Mouse (Mus musculus) left cerebral cortex, postnatal 36 days (tissue): ENCODE results near the gene Fads6. TPM values are rescaled to one million over a fixed set of nuclear protein-coding genes. Genes with fewer than 3 reads are reported as not detected.
A peak's percentile ranks its signal among the peaks of the same experiment; 100 is the strongest.

ENCODE experiments used
- DNase-seq, 2 experiments: peaks; one replicate each; pipeline ENCODE4 v3.0.0; 2021 to 2022; ENCODE audit warnings: low spot score in 2 of 2, mixed read lengths in 1 of 2
- intact Hi-C: fragments of 180-260 bp; cut with DNase I; formaldehyde crosslinking; loops from one replicate; pipeline ENCODE4 v1.15.1; 2025
- microRNA-seq: library from miRNA; unstranded; fragments of <30 nt; microRNA quantifications from one replicate; pipeline ENCODE4 v1.2.0, GENCODE M21; 2022
- total RNA-seq, 2 experiments: library from RNA; stranded (reverse); gene quantifications; 2 replicates each; pipeline ENCODE4 v1.2.3; 2021

The Fads6 gene
- total RNA-seq, 2 experiments from 2014 or later = 12.7 to 13.0 TPM

- DNase-seq = peak in 1 of 2 experiments; percentile 31
- intact Hi-C loops = no loop called here
Observed at GRCm38 (mm10) chr11:115233526-115234290, 63.8 kb downstream of the Fads6 start.

- intact Hi-C loops = no loop called here
- no peak for DNase-seq
Observed at GRCm38 (mm10) chr11:115232889-115233288, 64.6 kb downstream of the Fads6 start.

GRCm38 (mm10) chr11:115231924-115232323 is 65.5 kb downstream of the Fads6 start:
- DNase-seq = no peak
- intact Hi-C loops = no loop called here

GRCm38 (mm10) chr11:115231168-115231915 is 66.1 kb downstream of the Fads6 start:
- intact Hi-C loops = no loop called here
- DNase-seq = no peak

Small RNA genes lying within 50 kb of the gene (microRNA-seq; reads per million reads assigned to microRNA genes)
- not detected for gene Gm25837

Other genes with a start within 250 kb of the Fads6 start
- under 1 TPM; 0.72 to 0.75 TPM for gene Cd300ld3, start 249.3 kb downstream of the Fads6 start, total RNA-seq
- gene Cd300e, start 235.5 kb downstream of the Fads6 start, total RNA-seq = not detected
- 1 to 10 TPM; 1.1 to 1.9 TPM for gene Rab37, start 206.2 kb downstream of the Fads6 start, total RNA-seq
- gene Cd300lf, start 163.7 kb downstream of the Fads6 start, total RNA-seq = under 1 TPM; 0.44 to 0.48 TPM
- gene Slc9a3r1, start 134.3 kb downstream of the Fads6 start, total RNA-seq = 10 to 100 TPM; 76.4 to 82.8 TPM
- 10 to 100 TPM; 14.2 to 15.4 TPM for gene Tmem104, start 110.2 kb downstream of the Fads6 start, total RNA-seq
- 10 to 100 TPM; 25.2 to 30.1 TPM for gene Nat9, start 109.8 kb downstream of the Fads6 start, total RNA-seq
- gene Grin2c, start 30.4 kb downstream of the Fads6 start, total RNA-seq = 10 to 100 TPM; 38.6 to 42.5 TPM
- 10 to 100 TPM; 14.2 to 22.5 TPM for gene Fdxr, start 20.6 kb downstream of the Fads6 start, total RNA-seq
- gene Otop2, start 9.5 kb upstream of the Fads6 start, total RNA-seq = 1 to 10 TPM; 1.1 to 2.1 TPM
- gene Ush1g, start 24.4 kb upstream of the Fads6 start, total RNA-seq = under 1 TPM; 0.39 to 0.49 TPM
- gene Otop3, start 37.1 kb upstream of the Fads6 start, total RNA-seq = under 1 TPM in 1 of 2 experiments, not detected in 1; 0.12 TPM
- 100 to 1,000 TPM; 106 to 107 TPM for gene Hid1, start 70.1 kb upstream of the Fads6 start, total RNA-seq
- 10 to 100 TPM; 20.6 to 23.1 TPM for gene Cdr2l, start 84.3 kb upstream of the Fads6 start, total RNA-seq
- 100 to 1,000 TPM; 115 to 119 TPM for gene Mrpl58, start 106.1 kb upstream of the Fads6 start, total RNA-seq
- 100 to 1,000 TPM; 417 to 474 TPM for gene Atp5h, start 122.3 kb upstream of the Fads6 start, total RNA-seq
- gene Kctd2, start 122.5 kb upstream of the Fads6 start, total RNA-seq = 10 to 100 TPM; 72.0 to 79.2 TPM
- gene Trim80, start 142.9 kb upstream of the Fads6 start, total RNA-seq = not detected
- not detected for gene Slc16a5, start 164.8 kb upstream of the Fads6 start, total RNA-seq
- 10 to 100 TPM; 13.0 to 13.5 TPM for gene Armc7, start 178.0 kb upstream of the Fads6 start, total RNA-seq
- gene Nt5c, start 194.2 kb upstream of the Fads6 start, total RNA-seq = 10 to 100 TPM; 61.0 to 69.8 TPM
- 100 to 1,000 TPM; 143 to 159 TPM for gene Jpt1, start 216.7 kb upstream of the Fads6 start, total RNA-seq
- gene Sumo2, start 238.6 kb upstream of the Fads6 start, total RNA-seq = 100 to 1,000 TPM; 291 to 294 TPM